8 mouse cellular contexts compared by ENCODE assay signal in genomic region chr5:31696971-31697643, GRCm38 (mm10). TPM values are rescaled to one million over a fixed set of nuclear protein-coding genes. Genes with fewer than 3 reads are reported as not detected.
DNase-seq lines count a peak whose midpoint lies in the region; ATAC-seq and TF ChIP-seq lines count a peak whose summit lies in the region.

Rbks (minus strand) TSS chr5:31697627.

- 10% methylated on average over 18 of the region's 18 CpGs for WGBS in heart, embryonic 10.5 days
- 11% methylated on average over 18 of the region's 18 CpGs for WGBS in limb, embryonic 13.5 days
- 4% methylated on average over 18 of the region's 18 CpGs for WGBS in olfactory bulb, adult 2 months

- H3K9ac ChIP-seq in CH12.LX (ENCODE audit: insufficient read depth, low read depth) = peak within 1 kb of the TSS; percentile 72
- H3K9ac ChIP-seq in limb, embryonic 13.5 days = peak within 1 kb of the TSS; percentile 80

- no peak for TF ChIP-seq POLR2A in CH12.LX (IDR thresholded peaks at IDR 0.05; ENCODE audit: low read depth, low read length)
- no peak; the same call in 1 of the 2 replicates for TF ChIP-seq POLR2A in olfactory bulb, adult 2 months (IDR thresholded peaks at IDR 0.05; ENCODE audit: insufficient read depth, low read depth, low read length)

- dilution Hi-C loops in CH12.LX (cut with MboI; ENCODE audit: extremely low pct_ligation_motif_present, extremely low pct_unique_long_range_greater_than_20kb, low sequenced_read_pairs) = no loop called here

- ATAC-seq in erythroid progenitor cell, adult 5-6 weeks (replicated peaks; ENCODE audit: low FRiP score, poor library complexity, severe bottlenecking) = no peak; the same call in 1 of the 2 replicates
- no peak for ATAC-seq in limb, embryonic 13.5 days (ENCODE audit: low FRiP score, low read depth)

- no peaks in the 10 kb centered on the region for H3K79me2 ChIP-seq in CH12.LX (replicated peaks; ENCODE audit: control insufficient read depth, extremely low read depth, insufficient read depth, poor library complexity, severe bottlenecking)

- DNase-seq in heart, embryonic 10.5 days (ENCODE audit: low spot score) = no peak
- DNase-seq in heart, adult 11 months = no peak
- peak; percentile 84 for DNase-seq in CH12.LX (ENCODE audit: extremely low read depth)
- DNase-seq in cerebellum, postnatal 14 days = no peak
- DNase-seq in thymus, postnatal 36 days = no peak

- H3K4me2 ChIP-seq in CH12.LX (ENCODE audit: insufficient read depth, low read depth, poor library complexity, severe bottlenecking) = peak within 1 kb of the TSS; percentile 53
- peak within 1 kb of the TSS; percentile 72 for H3K4me2 ChIP-seq in limb, embryonic 13.5 days (replicated peaks)

- in situ Hi-C loops in CH12.LX (cut with MboI; ENCODE audit: low pct_ligation_motif_present, low pct_unique_long_range_greater_than_20kb, low sequenced_read_pairs) = loop anchor here (10.0 kb wide), 1 partner anchor 438 kb away; the partner anchor contains the start of gene Fosl2

- TF ChIP-seq EP300 in CH12.LX (IDR thresholded peaks at IDR 0.05; ENCODE audit: low read length) = no peak

- H3K9me3 ChIP-seq in heart, embryonic 10.5 days = no peaks in the 10 kb centered on the region
- no peaks in the 10 kb centered on the region for H3K9me3 ChIP-seq in CH12.LX (replicated peaks; ENCODE audit: low read length)
- H3K9me3 ChIP-seq in limb, embryonic 13.5 days = no peaks in the 10 kb centered on the region

- no peaks in the 10 kb centered on the region for H3K27me3 ChIP-seq in heart, embryonic 10.5 days (ENCODE audit: insufficient read depth, poor library complexity, severe bottlenecking)
- no peaks in the 10 kb centered on the region for H3K27me3 ChIP-seq in CH12.LX (replicated peaks)
- no peaks in the 10 kb centered on the region for H3K27me3 ChIP-seq in limb, embryonic 13.5 days

- no peak for TF ChIP-seq CTCF in CH12.LX (conservative IDR thresholded peaks at IDR 0.05 in 1 of 2, IDR thresholded peaks at IDR 0.05 in 1 of 2; ENCODE audit: low read depth in 2 of 2, low read length in 2 of 2)
- no peak for TF ChIP-seq CTCF in olfactory bulb, adult 2 months (IDR thresholded peaks at IDR 0.05; ENCODE audit: insufficient read depth, low read depth, low read length)

- H3K36me3 ChIP-seq in heart, embryonic 10.5 days = no peaks in the 10 kb centered on the region
- peaks cover 3 to 8% of the 10 kb centered on the region in 2 experiments for H3K36me3 ChIP-seq in CH12.LX (replicated peaks in 1 of 2; ENCODE audit: control insufficient read depth in 1 of 2, insufficient read depth in 1 of 2, low read length in 1 of 2)
- H3K36me3 ChIP-seq in limb, embryonic 13.5 days = no peaks in the 10 kb centered on the region

- no peak for TF ChIP-seq RAD21 in CH12.LX (IDR thresholded peaks at IDR 0.05; ENCODE audit: low read depth, low read length)

- H3K4me3 ChIP-seq in heart, embryonic 10.5 days = peak within 1 kb of the TSS; percentile 88
- H3K4me3 ChIP-seq in CH12.LX (replicated peaks in 1 of 3; ENCODE audit: low read depth in 2 of 3, low read length in 2 of 3, poor library complexity in 1 of 3) = peak within 1 kb of the TSS; percentile 61 to 82 (median 73)
- peak within 1 kb of the TSS; percentile 78 for H3K4me3 ChIP-seq in limb, embryonic 13.5 days
- H3K4me3 ChIP-seq in olfactory bulb, adult 2 months (ENCODE audit: insufficient read depth, low read depth, low read length) = peak within 1 kb of the TSS; percentile 78

- peaks cover 8% of the 10 kb centered on the region for H3K4me1 ChIP-seq in heart, embryonic 10.5 days
- H3K4me1 ChIP-seq in CH12.LX (ENCODE audit: control insufficient read depth in 1 of 2, insufficient read depth in 2 of 2) = peaks cover 0 to 30% of the 10 kb centered on the region in 2 experiments; a peak in 3 of 4 replicates
- H3K4me1 ChIP-seq in limb, embryonic 13.5 days = peaks cover 9% of the 10 kb centered on the region
- 0 out of 2 replicates have a peak, but pooled peaks cover 3% of the 10 kb centered on the region for H3K4me1 ChIP-seq in olfactory bulb, adult 2 months (ENCODE audit: control insufficient read depth, insufficient read depth, low read length)

- peak within 1 kb of the TSS; percentile 93 for H3K27ac ChIP-seq in heart, embryonic 10.5 days
- H3K27ac ChIP-seq in CH12.LX (ENCODE audit: insufficient read depth, low read depth) = peak within 1 kb of the TSS; percentile 53
- H3K27ac ChIP-seq in limb, embryonic 13.5 days = peak within 1 kb of the TSS; percentile 85; the same call in 1 of the 2 replicates
- peak within 1 kb of the TSS; percentile 87 for H3K27ac ChIP-seq in olfactory bulb, adult 2 months (ENCODE audit: insufficient read depth, low read depth, low read length)

TF ChIP-seq in CH12.LX, 34 proteins besides CTCF, POLR2A, EP300 and RAD21:
- no peak for TF ChIP-seq MAX (IDR thresholded peaks at IDR 0.05; ENCODE audit: low read length)
- TF ChIP-seq CHD2 (IDR thresholded peaks at IDR 0.05; ENCODE audit: low read length) = peak; percentile 89; the same call in 1 of the 2 replicates

RNA-seq across cellular contexts. Expression of gene Rbks, which starts in this region (rescaled TPM):
- 6.2 and 6.8 TPM in 2 replicates for polyA plus RNA-seq in heart, embryonic 10.5 days (2016; fragmentation: Nextera tagmentation; extraction: Ambion mirVana)
- 3.6 and 5.5 TPM in 2 replicates for total RNA-seq in CH12.LX (2012; rRNA removed)
- total RNA-seq in CH12.LX (2014; rRNA removed) = 6.5 and 6.8 TPM in 2 replicates
- 9.2 and 9.3 TPM in 2 replicates for polyA plus RNA-seq in CH12.LX (2012; ENCODE audit: insufficient read length, low read depth)
- total RNA-seq in erythroid progenitor cell, adult 5-6 weeks (2015; ENCODE audit: low replicate concordance) = 18.0 and 27.7 TPM in 2 replicates
- 7.6 and 17.1 TPM in 2 replicates for total RNA-seq in erythroid progenitor cell, adult 5-6 weeks (2017; ENCODE audit: low replicate concordance)
- polyA plus RNA-seq in limb, embryonic 13.5 days (2015; fragmentation: Nextera tagmentation; extraction: Ambion mirVana) = 3.1 and 3.3 TPM in 2 replicates
- polyA plus RNA-seq in olfactory bulb, adult 2 months (2012; ENCODE audit: insufficient read depth, insufficient read length, low replicate concordance, missing spikeins) = not detected in 2 replicates
